Mouse (Mus musculus) bone marrow, adult 2 months (tissue): ENCODE measurements at regions not wholly inside any gene's neighbourhood (a gene's known extent, or its start where the extent isn't known, plus 50 kb on each side); places are given as distances from the start of the nearest gene placed in this dataset.

Experiments
- H3K27ac ChIP-seq: fragments of 200-500 bp; 2 replicates; pipeline ENCODE4 v1.5.1; 2012; ENCODE audit warnings: low read depth, mild to moderate bottlenecking, control low read depth, inconsistent platforms, low read length; ENCODE audit not compliant: control insufficient read depth, poor library complexity, insufficient read depth
- H3K4me1 ChIP-seq: fragments of 200-500 bp; 2 replicates; pipeline ENCODE4 v1.6.1; 2011; ENCODE audit warnings: low read length; ENCODE audit not compliant: control insufficient read depth, insufficient read depth
- H3K4me3 ChIP-seq: fragments of 200-500 bp; replicated peaks from 2 replicates; pipeline ENCODE3; 2011; ENCODE audit warnings: mild to moderate bottlenecking, low read depth, low read length, control low read depth; ENCODE audit not compliant: control insufficient read depth
- CTCF ChIP-seq: fragments of 200-500 bp; IDR thresholded peaks from 2 replicates; pipeline ENCODE4 v1.5.1; 2011; ENCODE audit warnings: low read length, control low read depth; ENCODE audit not compliant: control insufficient read depth, insufficient read depth
- POLR2A ChIP-seq: fragments of 200-500 bp; IDR thresholded peaks from 2 replicates; pipeline ENCODE4 v1.6.1; 2011; ENCODE audit warnings: low read depth, mild to moderate bottlenecking, control low read depth, low read length, borderline replicate concordance; ENCODE audit not compliant: control insufficient read depth
- whole genome bisulfite sequencing: fragments of 180-500 bp; shearing (Covaris S2); methylation state at CpG from one replicate; pipeline ENCODE4 v1.1.7; 2018; 5-methylcytosine and 5-hydroxymethylcytosine counted together

DNA sequence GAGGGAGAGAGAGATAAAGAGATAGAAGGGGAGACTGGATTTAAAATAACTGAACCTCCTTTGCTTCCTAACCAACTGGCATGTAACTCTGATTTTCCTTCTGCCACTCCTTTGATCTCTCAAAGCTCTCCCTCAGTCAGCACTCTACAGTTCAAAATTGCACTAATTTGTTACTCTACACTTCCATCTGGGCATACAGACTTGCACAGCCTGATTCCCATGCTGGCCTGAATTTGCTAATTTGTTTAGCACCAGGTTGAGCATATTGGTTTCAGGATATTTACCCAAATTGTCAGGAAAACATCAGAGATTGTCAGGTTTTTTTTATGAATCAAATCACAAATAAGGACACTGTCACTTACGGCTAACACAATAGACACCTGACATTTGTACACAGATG is 125.9 kb upstream of the Tapt1 start:
- TF ChIP-seq POLR2A (no peak), CTCF (no peak)
- Histone ChIP-seq H3K27ac (no peak overlapping the region), H3K4me3 (no peak overlapping the region), H3K4me1 (no peaks in the 10 kb centered on the region)
- WGBS = 79% methylated on average over 1 of the region's 1 CpGs

DNA sequence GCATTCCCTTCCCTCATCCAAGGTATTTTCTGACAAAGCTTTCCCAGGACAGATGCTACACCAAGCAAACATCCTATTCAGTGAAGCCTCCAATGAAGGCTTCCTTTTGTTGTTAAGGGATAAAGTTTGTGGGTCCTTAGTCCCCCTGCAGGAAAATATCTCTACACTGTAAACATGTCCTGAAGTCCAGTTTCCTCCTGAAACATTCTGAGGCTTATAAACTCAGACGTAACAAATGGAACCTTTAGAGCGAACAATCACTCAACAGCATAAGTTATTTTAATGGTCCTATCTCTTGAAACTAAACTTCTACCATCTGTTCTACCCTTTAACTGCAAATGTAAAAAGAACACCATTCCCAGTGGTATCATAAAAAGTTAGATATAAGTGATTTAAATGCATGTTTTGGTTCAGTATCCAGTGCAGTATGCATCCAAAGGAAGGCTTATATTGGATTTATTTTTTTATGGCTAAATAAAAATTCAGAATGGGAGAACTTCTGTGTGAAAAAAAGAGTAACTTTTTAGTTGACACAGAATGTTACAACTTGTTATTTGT is 115.1 kb upstream of the Tapt1 start:
- TF ChIP-seq POLR2A (no peak), CTCF (no peak)
- Histone ChIP-seq H3K27ac (no peak overlapping the region), H3K4me1 (no peaks in the 10 kb centered on the region), H3K4me3 (no peak overlapping the region)
- WGBS = 84% methylated on average over 2 of the region's 2 CpGs

DNA sequence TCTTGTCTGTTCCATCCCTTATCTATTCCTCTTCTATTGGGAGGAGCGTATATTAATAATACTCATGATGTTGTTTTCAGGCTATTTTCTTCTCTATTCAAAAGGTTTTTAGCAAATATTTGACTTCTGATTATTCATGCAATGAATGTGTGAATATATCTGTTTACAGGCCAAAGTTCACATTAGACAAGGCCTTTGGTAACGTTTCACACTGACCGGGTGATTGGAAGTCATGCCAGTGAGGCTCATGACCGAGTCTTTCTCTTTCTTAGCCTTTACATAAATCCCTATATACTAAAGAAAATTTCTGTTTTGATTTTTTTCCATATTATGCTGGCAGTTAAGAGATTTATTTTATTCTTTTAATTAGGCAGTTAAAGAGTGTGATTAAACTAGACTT is 112.2 kb upstream of the Tapt1 start:
- H3K4me1 ChIP-seq = no peaks in the 10 kb centered on the region
- TF ChIP-seq POLR2A = no peak
- no peak for TF ChIP-seq CTCF
- no peak overlapping the region for H3K27ac ChIP-seq
- H3K4me3 ChIP-seq = no peak overlapping the region
- 82% methylated on average over 4 of the region's 4 CpGs for WGBS

DNA sequence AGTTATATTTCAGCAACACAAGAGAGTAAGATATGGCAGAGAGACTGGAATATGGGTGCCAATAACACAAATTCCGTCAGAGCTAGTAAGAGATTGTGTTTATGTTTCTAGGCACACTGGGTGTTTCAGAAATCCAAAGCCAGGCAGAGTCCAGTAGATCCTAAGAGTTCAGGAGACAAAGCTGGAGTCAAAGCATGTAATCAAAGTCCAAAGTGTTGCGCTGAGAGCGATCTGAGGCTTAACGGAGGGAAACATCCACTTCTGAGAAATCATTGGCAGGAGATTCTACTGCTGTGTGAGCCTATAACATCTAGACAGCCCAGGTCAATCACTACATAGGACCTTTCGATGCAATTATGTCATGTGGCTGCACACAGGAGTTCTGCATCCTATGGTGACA is 109.3 kb upstream of the Tapt1 start:
- Histone ChIP-seq H3K4me3 (no peak overlapping the region), H3K4me1 (no peaks in the 10 kb centered on the region), H3K27ac (no peak overlapping the region)
- no peak for TF ChIP-seq POLR2A
- no peak for TF ChIP-seq CTCF
- WGBS = 89% methylated on average over 5 of the region's 5 CpGs

DNA sequence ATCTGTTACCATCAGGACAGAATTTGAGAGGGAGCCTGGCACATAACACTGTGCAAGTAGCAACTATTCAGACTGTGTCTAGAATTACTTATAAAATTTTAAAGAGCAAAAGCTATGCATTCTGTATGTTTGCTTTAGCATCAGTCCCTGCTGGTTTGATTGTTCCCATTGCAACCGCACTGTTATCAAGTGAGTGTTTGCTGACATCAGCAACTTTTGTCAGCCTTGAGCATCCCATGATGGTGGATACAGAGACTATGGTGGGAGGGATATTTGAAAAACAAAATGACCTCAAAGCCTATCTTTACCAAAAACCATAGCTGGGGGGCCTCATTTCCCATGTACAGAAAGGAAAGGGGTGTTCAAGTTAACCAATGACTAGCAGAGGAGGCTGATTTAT is 93.2 kb upstream of the Tapt1 start:
- Histone ChIP-seq H3K4me1 (no peaks in the 10 kb centered on the region), H3K27ac (no peak overlapping the region), H3K4me3 (no peak overlapping the region)
- TF ChIP-seq POLR2A (no peak), CTCF (no peak)
- WGBS = 94% methylated on average over 1 of the region's 1 CpGs

DNA sequence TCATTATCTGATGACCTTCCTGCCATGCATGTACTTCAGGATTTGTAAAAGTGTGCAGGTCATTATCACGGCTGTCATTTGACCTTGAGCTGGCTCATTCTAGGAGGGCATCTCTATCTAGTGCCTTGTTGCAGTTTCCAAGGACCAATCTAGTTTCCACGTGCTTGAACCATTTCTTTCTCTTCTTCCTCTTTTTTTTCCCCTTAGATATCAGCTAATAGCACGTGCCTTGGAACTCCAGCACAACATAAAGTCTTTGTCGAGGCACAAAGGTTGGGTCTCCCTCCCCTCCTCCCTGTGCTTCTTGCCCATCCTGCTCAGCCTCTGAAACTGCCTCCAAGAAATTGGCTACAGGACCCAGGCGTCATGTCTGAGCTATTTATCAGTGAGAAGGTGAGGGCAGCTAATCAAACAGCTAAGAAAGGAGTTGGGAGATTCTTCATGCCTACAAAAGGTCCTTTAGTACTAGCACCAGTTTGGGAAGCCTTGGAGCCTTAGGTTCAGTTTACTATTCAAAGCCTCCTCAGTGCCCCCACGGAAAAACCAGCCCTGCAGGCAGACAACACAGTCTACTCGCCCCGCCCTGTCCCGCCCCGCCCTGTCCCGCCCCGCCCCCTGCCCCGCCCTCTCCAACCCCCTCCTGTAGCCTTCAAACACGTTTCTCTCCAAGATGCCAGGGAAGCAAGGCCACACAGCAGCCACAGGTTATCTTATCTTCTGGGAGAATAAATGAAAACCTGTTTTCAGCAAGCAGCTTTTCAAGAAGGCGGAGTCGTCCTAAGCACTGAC is 80.5 kb upstream of the Tapt1 start:
- Histone ChIP-seq H3K4me1 (no peaks in the 10 kb centered on the region), H3K27ac (no peak overlapping the region), H3K4me3 (no peak overlapping the region)
- TF ChIP-seq POLR2A (no peak), CTCF (no peak)
- WGBS = 26% methylated on average over 16 of the region's 16 CpGs

DNA sequence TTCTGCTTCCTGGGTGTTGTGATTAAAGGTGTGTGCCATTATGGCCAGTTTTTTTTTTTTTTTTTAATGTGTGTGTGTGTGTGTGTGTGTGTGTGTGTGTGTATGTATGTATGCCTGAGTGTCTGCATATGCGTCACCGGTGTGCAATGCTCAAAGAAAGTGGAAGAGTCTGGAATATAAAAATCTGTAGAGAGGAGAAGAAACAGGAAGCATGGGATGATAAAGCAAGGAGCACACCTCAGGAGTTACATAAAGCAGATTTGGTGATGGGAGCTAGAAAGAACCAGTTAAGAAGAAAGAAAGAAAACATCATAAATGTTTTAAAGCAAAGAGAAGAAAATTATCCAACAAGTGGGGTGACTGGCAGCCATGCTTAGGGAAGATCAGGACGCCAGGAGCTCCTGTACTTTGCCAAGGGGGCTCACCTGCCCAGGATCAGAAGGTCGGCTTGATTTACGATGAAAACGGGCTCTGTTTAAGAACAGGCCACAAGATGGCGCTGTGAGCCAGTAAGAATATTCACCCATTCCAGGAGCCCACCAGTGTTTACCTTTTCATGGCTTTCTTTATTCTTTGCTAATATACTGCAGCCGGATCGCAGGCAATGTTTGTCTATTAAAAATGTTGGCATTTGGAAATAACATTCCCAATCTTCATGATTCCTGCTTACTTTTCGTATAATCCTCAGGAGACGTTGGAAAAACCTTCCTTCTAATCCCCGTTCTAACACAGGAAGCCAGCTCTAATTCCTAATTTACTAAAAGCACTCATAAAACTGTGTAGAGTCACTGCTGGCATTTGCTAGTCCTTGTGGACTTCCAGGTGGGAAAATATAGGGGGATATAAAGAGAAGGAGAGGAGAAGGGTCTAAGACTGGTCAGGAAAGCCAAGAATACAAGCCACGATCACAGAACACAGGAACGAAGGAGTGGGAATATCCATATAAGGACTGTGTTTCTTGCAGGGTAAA is 77.7 kb upstream of the Tapt1 start:
- H3K4me3 ChIP-seq = no peak overlapping the region
- H3K27ac ChIP-seq = no peak overlapping the region
- WGBS = 36% methylated on average over 14 of the region's 14 CpGs
- no peaks in the 10 kb centered on the region for H3K4me1 ChIP-seq
- no peak for TF ChIP-seq POLR2A
- TF ChIP-seq CTCF = peak; percentile 43; the same call in 1 of the 2 replicates

DNA sequence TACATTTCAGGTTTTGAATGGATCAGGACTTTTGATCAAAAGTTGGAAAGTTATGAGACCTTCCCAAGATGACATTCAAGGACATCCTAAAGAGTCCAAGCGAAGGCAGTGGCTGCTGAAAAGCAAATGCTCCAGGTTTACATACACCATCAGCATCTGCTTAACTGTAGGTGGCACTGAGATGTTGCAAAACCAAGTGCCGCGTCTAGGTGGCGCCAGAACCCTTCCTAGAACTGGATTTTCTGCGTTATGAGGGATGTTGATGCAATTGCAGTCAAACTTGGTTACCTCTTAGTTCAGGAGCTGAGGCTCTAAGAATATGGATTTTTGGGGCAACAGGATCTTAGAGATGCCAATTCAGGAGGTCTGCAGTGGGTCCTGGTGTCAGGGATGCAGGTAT is 58.0 kb upstream of the Tapt1 start:
- no peak overlapping the region for H3K4me3 ChIP-seq
- WGBS = 10% methylated on average over 5 of the region's 5 CpGs
- no peak overlapping the region for H3K27ac ChIP-seq
- no peaks in the 10 kb centered on the region for H3K4me1 ChIP-seq
- TF ChIP-seq POLR2A (no peak), CTCF (peak; percentile 82)
